Mouse (Mus musculus): ENCODE measurements at regions not wholly inside any gene's neighbourhood (a gene's known extent, or its start where the extent isn't known, plus 50 kb on each side); places are given as distances from the start of the nearest gene placed in this dataset.

- Histone ChIP-seq H3K9me3 (replicated peaks; ENCODE audit: control insufficient read depth, insufficient read depth, low read length, poor library complexity, severe bottlenecking) (no peaks in the 10 kb centered on the region), H3K27me3 (ENCODE audit: control insufficient read depth, insufficient read depth, low read length, poor library complexity, severe bottlenecking) (no peaks in the 10 kb centered on the region), H3K27ac (ENCODE audit: insufficient read depth, low read length) (peak overlapping the region; percentile 43), H3K9ac (ENCODE audit: low read depth, poor library complexity, severe bottlenecking) (no peak overlapping the region), H3K4me3 (ENCODE audit: low read depth, low read length) (no peak overlapping the region), H3K36me3 (ENCODE audit: control insufficient read depth, insufficient read depth, low read length, poor library complexity, severe bottlenecking) (no peaks in the 10 kb centered on the region), H3K4me1 (ENCODE audit: control insufficient read depth, insufficient read depth, low read length) (peaks cover 8% of the 10 kb centered on the region)
- TF ChIP-seq EP300 (IDR thresholded peaks at IDR 0.05; ENCODE audit: insufficient read depth, low read depth, low read length) (no peak), POLR2A (IDR thresholded peaks at IDR 0.05; ENCODE audit: insufficient read depth, low read length) (no peak), CTCF (IDR thresholded peaks at IDR 0.05; ENCODE audit: low read depth, low read length) (no peak)
Measured at GRCm38 (mm10) chr11:31745028-31745865, 73.6 kb upstream of the Bod1 start.

- H3K9ac ChIP-seq (ENCODE audit: low read depth, poor library complexity, severe bottlenecking): no peak overlapping the region
- H3K4me3 ChIP-seq (ENCODE audit: low read depth, low read length): no peak overlapping the region
- H3K4me1 ChIP-seq (ENCODE audit: control insufficient read depth, insufficient read depth, low read length): peaks cover 8% of the 10 kb centered on the region
- H3K9me3 ChIP-seq (replicated peaks; ENCODE audit: control insufficient read depth, insufficient read depth, low read length, poor library complexity, severe bottlenecking): no peaks in the 10 kb centered on the region
- H3K36me3 ChIP-seq (ENCODE audit: control insufficient read depth, insufficient read depth, low read length, poor library complexity, severe bottlenecking): no peaks in the 10 kb centered on the region
- H3K27me3 ChIP-seq (ENCODE audit: control insufficient read depth, insufficient read depth, low read length, poor library complexity, severe bottlenecking): no peaks in the 10 kb centered on the region
- H3K27ac ChIP-seq (ENCODE audit: insufficient read depth, low read length): no peak overlapping the region
- no peak for TF ChIP-seq POLR2A (IDR thresholded peaks at IDR 0.05; ENCODE audit: insufficient read depth, low read length)
Measured at GRCm38 (mm10) chr11:31745866-31746248, 74.2 kb upstream of the Bod1 start.

GRCm38 (mm10) chr11:31746488-31746887 is 74.8 kb upstream of the Bod1 start:
- Histone ChIP-seq H3K27ac (ENCODE audit: insufficient read depth, low read length) (no peak overlapping the region), H3K27me3 (ENCODE audit: control insufficient read depth, insufficient read depth, low read length, poor library complexity, severe bottlenecking) (no peaks in the 10 kb centered on the region), H3K4me3 (ENCODE audit: low read depth, low read length) (no peak overlapping the region), H3K4me1 (ENCODE audit: control insufficient read depth, insufficient read depth, low read length) (peaks cover 10% of the 10 kb centered on the region), H3K9me3 (replicated peaks; ENCODE audit: control insufficient read depth, insufficient read depth, low read length, poor library complexity, severe bottlenecking) (no peaks in the 10 kb centered on the region), H3K36me3 (ENCODE audit: control insufficient read depth, insufficient read depth, low read length, poor library complexity, severe bottlenecking) (no peaks in the 10 kb centered on the region), H3K9ac (ENCODE audit: low read depth, poor library complexity, severe bottlenecking) (no peak overlapping the region)
- TF ChIP-seq EP300 (IDR thresholded peaks at IDR 0.05; ENCODE audit: insufficient read depth, low read depth, low read length) (no peak), CTCF (IDR thresholded peaks at IDR 0.05; ENCODE audit: low read depth, low read length) (no peak), POLR2A (IDR thresholded peaks at IDR 0.05; ENCODE audit: insufficient read depth, low read length) (no peak)

- H3K27ac ChIP-seq (ENCODE audit: insufficient read depth, low read length): no peak overlapping the region
Measured at GRCm38 (mm10) chr11:31746939-31747338, 75.3 kb upstream of the Bod1 start.

GRCm38 (mm10) chr11:31748275-31748815 is 76.7 kb upstream of the Bod1 start:
- TF ChIP-seq POLR2A (IDR thresholded peaks at IDR 0.05; ENCODE audit: insufficient read depth, low read length) (no peak), EP300 (IDR thresholded peaks at IDR 0.05; ENCODE audit: insufficient read depth, low read depth, low read length) (no peak), CTCF (IDR thresholded peaks at IDR 0.05; ENCODE audit: low read depth, low read length) (no peak)
- Histone ChIP-seq H3K36me3 (ENCODE audit: control insufficient read depth, insufficient read depth, low read length, poor library complexity, severe bottlenecking) (no peaks in the 10 kb centered on the region), H3K9me3 (replicated peaks; ENCODE audit: control insufficient read depth, insufficient read depth, low read length, poor library complexity, severe bottlenecking) (no peaks in the 10 kb centered on the region), H3K27ac (ENCODE audit: insufficient read depth, low read length) (no peak overlapping the region), H3K9ac (ENCODE audit: low read depth, poor library complexity, severe bottlenecking) (no peak overlapping the region), H3K4me3 (ENCODE audit: low read depth, low read length) (no peak overlapping the region), H3K27me3 (ENCODE audit: control insufficient read depth, insufficient read depth, low read length, poor library complexity, severe bottlenecking) (no peaks in the 10 kb centered on the region), H3K4me1 (ENCODE audit: control insufficient read depth, insufficient read depth, low read length) (peaks cover 10% of the 10 kb centered on the region)

More at GRCm38 (mm10) chr11:31746939-31747338, 75.3 kb upstream of the Bod1 start:
- H3K27me3 ChIP-seq (ENCODE audit: control insufficient read depth, insufficient read depth, low read length, poor library complexity, severe bottlenecking): no peaks in the 10 kb centered on the region
- H3K9ac ChIP-seq (ENCODE audit: low read depth, poor library complexity, severe bottlenecking): no peak overlapping the region
- no peak overlapping the region for H3K4me3 ChIP-seq (ENCODE audit: low read depth, low read length)
- H3K36me3 ChIP-seq (ENCODE audit: control insufficient read depth, insufficient read depth, low read length, poor library complexity, severe bottlenecking): no peaks in the 10 kb centered on the region
- H3K4me1 ChIP-seq (ENCODE audit: control insufficient read depth, insufficient read depth, low read length): peaks cover 10% of the 10 kb centered on the region
- no peaks in the 10 kb centered on the region for H3K9me3 ChIP-seq (replicated peaks; ENCODE audit: control insufficient read depth, insufficient read depth, low read length, poor library complexity, severe bottlenecking)
- TF ChIP-seq EP300 (IDR thresholded peaks at IDR 0.05; ENCODE audit: insufficient read depth, low read depth, low read length) (no peak), CTCF (IDR thresholded peaks at IDR 0.05; ENCODE audit: low read depth, low read length) (no peak), POLR2A (IDR thresholded peaks at IDR 0.05; ENCODE audit: insufficient read depth, low read length) (no peak)

- Histone ChIP-seq H3K4me3 (ENCODE audit: low read depth, low read length) (no peak overlapping the region), H3K9ac (ENCODE audit: low read depth, poor library complexity, severe bottlenecking) (no peak overlapping the region), H3K9me3 (replicated peaks; ENCODE audit: control insufficient read depth, insufficient read depth, low read length, poor library complexity, severe bottlenecking) (no peaks in the 10 kb centered on the region), H3K27me3 (ENCODE audit: control insufficient read depth, insufficient read depth, low read length, poor library complexity, severe bottlenecking) (no peaks in the 10 kb centered on the region), H3K36me3 (ENCODE audit: control insufficient read depth, insufficient read depth, low read length, poor library complexity, severe bottlenecking) (no peaks in the 10 kb centered on the region), H3K27ac (ENCODE audit: insufficient read depth, low read length) (no peak overlapping the region), H3K4me1 (ENCODE audit: control insufficient read depth, insufficient read depth, low read length) (peaks cover 4% of the 10 kb centered on the region)
- TF ChIP-seq EP300 (IDR thresholded peaks at IDR 0.05; ENCODE audit: insufficient read depth, low read depth, low read length): no peak
- no peak for TF ChIP-seq POLR2A (IDR thresholded peaks at IDR 0.05; ENCODE audit: insufficient read depth, low read length)
- TF ChIP-seq CTCF (IDR thresholded peaks at IDR 0.05; ENCODE audit: low read depth, low read length): no peak
Measured at GRCm38 (mm10) chr11:31751274-31751673, 79.6 kb upstream of the Bod1 start.

Measured in ES-Bruce4 (cell line).